Mouse (Mus musculus) liver, embryonic 11.5 days (tissue): ENCODE results near the gene Ubl5. TPM values are rescaled to one million over a fixed set of nuclear protein-coding genes. Genes with fewer than 3 reads are reported as not detected.

ENCODE experiments used
- ATAC-seq: fragments of 200-750 bp; cut with Nextera tagmentation; replicated peaks from 2 replicates; pipeline ENCODE4 v1.8.0; 2017; ENCODE audit warnings: moderate number of reproducible peaks, mild to moderate bottlenecking, moderate TSS enrichment, moderate library complexity; ENCODE audit not compliant: low FRiP score
- DNase-seq: peaks from one replicate; pipeline ENCODE4 v3.0.0-alpha.2; 2017; ENCODE audit warnings: low spot score
- H3K27ac ChIP-seq: fragments of 300-500 bp; sonication (generic); 2 replicates; pipeline ENCODE4 v1.5.1; 2014; ENCODE audit warnings: mild to moderate bottlenecking, low read depth, low read length, control low read depth
- H3K27me3 ChIP-seq: fragments of 300-500 bp; sonication (generic); replicated peaks from 2 replicates; pipeline ENCODE4 v1.6.1; 2014; ENCODE audit warnings: low read length, mixed read lengths; ENCODE audit not compliant: control insufficient read depth, insufficient read depth
- H3K36me3 ChIP-seq: fragments of 300-500 bp; sonication (generic); 2 replicates; pipeline ENCODE4 v1.6.1; 2014; ENCODE audit warnings: mild to moderate bottlenecking, low read length, moderate library complexity, mixed read lengths; ENCODE audit not compliant: control insufficient read depth, insufficient read depth
- H3K4me1 ChIP-seq: fragments of 300-500 bp; sonication (generic); replicated peaks from 2 replicates; pipeline ENCODE4 v1.6.1; 2014; ENCODE audit warnings: low read length, mixed read lengths; ENCODE audit not compliant: control insufficient read depth, insufficient read depth
- H3K4me2 ChIP-seq: fragments of 300-500 bp; sonication (generic); 2 replicates; pipeline ENCODE4 v1.6.1; 2014; ENCODE audit warnings: mild to moderate bottlenecking, control low read depth, moderate library complexity
- H3K4me3 ChIP-seq: fragments of 300-500 bp; sonication (generic); 2 replicates; pipeline ENCODE4 v1.5.1; 2014; ENCODE audit warnings: low read depth, low read length, control low read depth
- H3K9ac ChIP-seq: fragments of 300-500 bp; sonication (generic); 2 replicates; pipeline ENCODE4 v1.6.1; 2014; ENCODE audit warnings: low read depth, low read length, control low read depth
- H3K9me3 ChIP-seq: fragments of 300-500 bp; sonication (generic); 2 replicates; pipeline ENCODE4 v1.6.1; 2016; ENCODE audit warnings: low read length, inconsistent platforms, mixed read lengths; ENCODE audit not compliant: control insufficient read depth
- WGBS: fragments of 180-500 bp; shearing (Covaris S2); extraction: QIAGEN DNeasy Blood & Tissue Kit; methylation state at CpG from one replicate; pipeline ENCODE4 v1.1.7; 2014; 5-methylcytosine and 5-hydroxymethylcytosine counted together
- polyA plus RNA-seq: library from polyadenylated mRNA; unstranded; fragments of >200 nt; fragmentation: Nextera tagmentation; extraction: Ambion mirVana; gene quantifications from 2 replicates; pipeline ENCODE4 v1.2.1, GENCODE M21; 2014

Ubl5 gene
- polyA plus RNA-seq, 1 experiment from 2014 or later = 349 TPM

DNA sequence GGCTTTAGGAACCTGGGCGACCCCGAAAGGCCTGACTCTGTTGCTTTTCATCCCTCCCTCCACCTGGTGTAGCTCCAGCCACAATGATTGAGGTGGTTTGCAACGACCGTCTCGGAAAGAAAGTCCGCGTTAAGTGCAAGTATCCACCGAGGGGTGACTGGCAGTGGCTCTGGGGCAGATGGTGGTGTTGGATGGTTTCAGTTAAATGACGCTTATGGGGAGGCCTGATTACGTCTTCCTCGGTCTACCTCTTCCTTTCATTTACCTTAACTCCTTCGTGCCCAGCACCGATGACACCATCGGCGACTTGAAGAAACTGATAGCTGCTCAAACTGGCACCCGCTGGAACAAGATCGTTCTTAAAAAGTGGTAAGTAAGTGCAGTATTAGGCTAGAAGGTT is 2.4 kb downstream of the Ubl5 start:
- Histone ChIP-seq H3K4me2 (peak overlapping the region; percentile 79), H3K27ac (peak overlapping the region; percentile 82), H3K4me1 (peaks cover 9% of the 10 kb centered on the region), H3K9me3 (no peaks in the 10 kb centered on the region), H3K36me3 (peaks cover 7% of the 10 kb centered on the region; the same call in 1 of the 2 replicates), H3K9ac (peak overlapping the region; percentile 86), H3K4me3 (peak overlapping the region; percentile 96), H3K27me3 (no peaks in the 10 kb centered on the region)
- 4% methylated on average over 17 of the region's 17 CpGs for WGBS
- DNase-seq = peak; percentile 52
- ATAC-seq = no peak

DNA sequence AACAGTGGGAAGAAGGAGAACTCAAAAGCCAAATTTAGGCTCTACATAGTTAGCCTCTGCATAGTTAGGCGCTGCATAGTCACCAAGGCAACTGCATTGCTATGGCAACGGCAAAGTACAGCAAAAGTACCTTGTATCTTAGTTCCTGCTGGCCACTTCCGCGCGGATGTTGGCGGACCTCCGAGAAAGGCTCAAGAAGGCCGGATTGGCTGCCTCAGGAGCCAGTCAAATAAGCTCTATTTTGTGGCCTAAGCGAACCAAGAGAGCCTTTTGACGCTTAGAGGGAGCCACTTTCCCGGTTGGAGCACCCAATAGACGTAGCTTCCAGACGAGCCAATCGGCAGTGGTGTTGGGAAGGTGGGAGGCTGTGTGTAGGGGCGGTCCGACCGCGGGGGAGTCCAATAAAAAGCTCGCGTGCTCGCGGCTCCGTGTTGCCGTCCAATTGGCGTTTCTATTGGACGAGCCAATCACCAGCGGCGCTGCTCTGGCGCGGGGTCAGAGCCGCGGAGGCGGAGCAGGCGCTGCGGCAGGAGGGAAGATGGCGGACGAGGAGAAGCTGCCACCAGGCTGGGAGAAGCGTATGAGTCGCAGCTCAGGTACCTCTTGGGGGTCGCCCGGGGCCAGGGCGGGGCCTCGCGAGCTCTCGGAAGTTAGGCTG is 9.1 kb downstream of the Ubl5 start, which contains the start of gene Pin1:
Pin1 (plus strand) TSS at position 494 of the 658 bp plus-strand sequence.
- peaks cover 25% of the 10 kb centered on the region for H3K36me3 ChIP-seq
- H3K27ac ChIP-seq = peak within 1 kb of the TSS; percentile 53; the same call in 1 of the 2 replicates
- H3K4me3 ChIP-seq = peak within 1 kb of the TSS; percentile 94
- H3K4me2 ChIP-seq = peak within 1 kb of the TSS; percentile 86
- DNase-seq = peak; percentile 95
- H3K27me3 ChIP-seq = no peaks in the 10 kb centered on the region
- peak; percentile 98 for ATAC-seq
- WGBS = 0% methylated on average over 45 of the region's 45 CpGs
- H3K4me1 ChIP-seq = peaks cover 17% of the 10 kb centered on the region
- H3K9me3 ChIP-seq = no peaks in the 10 kb centered on the region
- peak within 1 kb of the TSS; percentile 91 for H3K9ac ChIP-seq

DNA sequence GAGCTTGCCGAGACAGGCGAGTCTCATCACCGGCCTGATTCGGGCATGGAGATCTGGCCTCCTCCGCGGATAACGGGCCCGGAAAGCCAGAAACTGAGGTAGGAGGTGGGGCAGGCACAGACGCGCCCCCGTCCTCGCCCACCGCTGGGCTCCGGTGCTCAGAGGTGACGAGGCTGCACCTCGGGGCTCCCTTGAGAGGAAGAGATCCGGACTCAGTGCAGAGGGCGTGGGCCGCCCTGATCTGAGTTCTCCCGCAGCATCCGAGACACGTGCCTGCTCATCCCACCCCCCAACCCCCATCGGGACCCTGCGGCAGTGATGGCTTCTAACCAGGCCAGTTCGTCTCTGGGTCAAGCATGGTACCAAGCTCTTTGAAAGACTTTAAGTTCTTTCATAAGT is 9.6 kb downstream of the Ubl5 start:
- under 1% methylated on average over 25 of the region's 25 CpGs for WGBS
- Histone ChIP-seq H3K9ac (peak overlapping the region; percentile 91), H3K9me3 (no peaks in the 10 kb centered on the region), H3K4me2 (peak overlapping the region; percentile 72), H3K27me3 (no peaks in the 10 kb centered on the region), H3K36me3 (peaks cover 30% of the 10 kb centered on the region), H3K4me3 (peak overlapping the region; percentile 94), H3K27ac (no peak overlapping the region), H3K4me1 (peaks cover 17% of the 10 kb centered on the region)
- ATAC-seq (peak; percentile 11), DNase-seq (no peak)

DNA sequence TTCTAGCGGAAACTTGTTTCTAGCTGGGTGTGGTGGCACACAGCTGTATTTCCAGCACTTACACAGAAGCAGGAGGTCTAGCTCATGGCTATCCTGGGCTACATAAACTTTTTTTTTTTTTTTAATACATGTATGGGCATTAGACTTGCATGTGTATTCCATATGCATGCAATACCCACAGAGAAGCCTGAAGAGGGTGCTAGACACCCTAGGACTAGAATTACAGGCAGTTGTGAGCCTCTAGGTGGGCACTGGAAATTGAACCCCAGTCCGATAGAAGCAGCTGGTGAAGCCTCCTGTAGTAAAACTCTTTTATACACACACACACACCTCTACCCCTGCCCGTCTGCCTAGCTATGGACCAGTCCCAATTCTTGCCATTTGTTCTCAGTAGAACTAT is 11.2 kb downstream of the Ubl5 start:
- peaks cover 39% of the 10 kb centered on the region for H3K36me3 ChIP-seq
- no peak for DNase-seq

DNA sequence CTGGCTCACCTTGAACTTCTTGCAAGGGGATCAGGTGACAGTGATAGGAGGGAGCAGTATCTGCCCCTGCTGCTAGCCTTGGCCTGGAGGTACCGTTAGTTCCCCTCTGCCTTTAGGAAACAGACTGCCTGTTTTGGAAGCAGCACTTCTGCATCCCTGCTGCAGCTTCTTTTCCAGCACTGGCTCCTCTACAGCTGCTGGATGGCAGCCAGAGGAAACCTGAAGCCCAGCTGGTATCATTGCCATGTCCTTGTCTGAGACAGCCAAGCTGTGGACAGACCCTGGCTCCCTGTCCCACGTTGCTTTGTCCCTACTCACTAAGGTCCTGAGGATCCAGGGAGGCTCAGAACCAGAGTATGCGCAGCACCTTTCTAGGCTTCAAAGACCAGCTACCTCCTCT is 14.9 kb downstream of the Ubl5 start:
- ATAC-seq = no peak
- WGBS = 96% methylated on average over 3 of the region's 3 CpGs

More for the DNA sequence above, 11.2 kb downstream of the Ubl5 start:
- Histone ChIP-seq H3K4me1 (peaks cover 17% of the 10 kb centered on the region), H3K9me3 (no peaks in the 10 kb centered on the region), H3K9ac (no peak overlapping the region), H3K27me3 (no peaks in the 10 kb centered on the region), H3K4me3 (peak overlapping the region; percentile 94), H3K4me2 (peak overlapping the region; percentile 72), H3K27ac (no peak overlapping the region)
- ATAC-seq = no peak
- WGBS = 89% methylated on average over 3 of the region's 3 CpGs

DNA sequence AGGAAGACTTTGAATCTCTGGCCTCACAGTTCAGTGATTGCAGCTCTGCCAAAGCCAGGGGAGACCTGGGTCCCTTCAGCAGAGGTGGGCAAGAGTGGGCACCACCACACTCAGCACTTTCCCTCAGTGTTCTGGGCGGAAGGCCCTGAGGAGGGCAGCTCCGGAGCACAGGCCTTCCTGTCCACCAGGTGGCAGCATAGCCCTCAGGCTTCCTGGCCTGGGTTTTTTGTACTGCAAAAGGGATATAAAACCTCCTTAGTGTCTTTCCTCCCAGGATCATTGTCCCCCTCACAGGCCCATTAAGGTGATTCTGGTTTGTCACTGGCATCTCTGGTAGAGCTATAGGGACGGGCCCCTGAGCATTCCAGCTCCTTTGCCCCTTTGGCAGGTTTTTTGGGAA is 19.6 kb downstream of the Ubl5 start:
- Histone ChIP-seq H3K27ac (no peak overlapping the region), H3K9ac (no peak overlapping the region), H3K4me1 (peaks cover 11% of the 10 kb centered on the region), H3K9me3 (no peaks in the 10 kb centered on the region), H3K36me3 (peaks cover 59% of the 10 kb centered on the region), H3K4me2 (no peak overlapping the region), H3K27me3 (no peaks in the 10 kb centered on the region), H3K4me3 (no peak overlapping the region)
- 61% methylated on average over 3 of the region's 3 CpGs for WGBS
- DNase-seq (no peak), ATAC-seq (no peak)

More for the DNA sequence above, 14.9 kb downstream of the Ubl5 start:
- H3K9ac ChIP-seq = no peak overlapping the region
- H3K36me3 ChIP-seq = peaks cover 64% of the 10 kb centered on the region
- peaks cover 6% of the 10 kb centered on the region for H3K4me1 ChIP-seq
- no peaks in the 10 kb centered on the region for H3K27me3 ChIP-seq
- DNase-seq = no peak
- no peak overlapping the region for H3K4me2 ChIP-seq
- H3K4me3 ChIP-seq = no peak overlapping the region
- H3K9me3 ChIP-seq = no peaks in the 10 kb centered on the region
- no peak overlapping the region for H3K27ac ChIP-seq

DNA sequence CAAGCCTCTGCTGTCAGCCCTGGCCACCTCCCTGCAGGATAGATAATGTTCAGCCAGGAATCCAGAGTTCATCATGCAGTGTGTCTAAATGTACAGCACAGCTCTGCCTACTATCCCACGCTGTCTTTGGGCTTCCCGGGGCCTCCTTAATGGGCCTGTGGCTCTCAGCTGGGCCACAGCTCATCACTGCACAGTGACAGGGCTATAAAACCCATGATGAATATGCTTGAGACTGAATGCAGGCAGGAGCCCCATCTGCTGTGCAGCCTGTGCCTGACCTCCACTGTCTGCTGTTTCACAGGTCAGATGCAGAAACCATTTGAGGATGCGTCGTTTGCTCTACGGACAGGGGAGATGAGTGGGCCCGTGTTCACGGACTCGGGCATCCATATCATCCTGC is 20.2 kb downstream of the Ubl5 start:
- H3K9me3 ChIP-seq = no peaks in the 10 kb centered on the region
- no peak for DNase-seq
- H3K27ac ChIP-seq = no peak overlapping the region
- 93% methylated on average over 8 of the region's 8 CpGs for WGBS
- H3K36me3 ChIP-seq = peaks cover 54% of the 10 kb centered on the region
- H3K4me2 ChIP-seq = no peak overlapping the region
- no peak for ATAC-seq
- no peak overlapping the region for H3K9ac ChIP-seq
- H3K4me1 ChIP-seq = peaks cover 11% of the 10 kb centered on the region
- H3K4me3 ChIP-seq = no peak overlapping the region
- no peaks in the 10 kb centered on the region for H3K27me3 ChIP-seq

DNA sequence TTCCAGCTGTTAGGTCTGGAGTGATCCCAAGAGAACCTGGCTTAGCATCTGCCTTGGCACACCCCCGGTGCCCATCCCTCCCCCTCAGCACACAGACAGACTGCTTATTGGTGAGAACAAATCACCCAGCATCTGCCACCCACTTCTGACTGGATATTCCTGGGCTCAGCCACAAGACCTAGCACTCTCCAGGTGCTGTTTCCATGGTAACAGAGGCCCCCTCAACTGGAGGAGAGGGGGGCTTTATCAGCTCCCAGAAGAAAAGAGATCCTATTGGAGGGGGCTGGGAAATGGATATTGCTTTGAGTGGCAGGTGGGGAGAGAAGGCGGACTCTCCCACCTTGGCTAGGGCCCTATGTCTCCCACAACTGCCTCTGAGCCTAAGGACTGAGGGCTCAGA is 21.3 kb downstream of the Ubl5 start:
- WGBS = 91% methylated on average over 2 of the region's 2 CpGs

DNA sequence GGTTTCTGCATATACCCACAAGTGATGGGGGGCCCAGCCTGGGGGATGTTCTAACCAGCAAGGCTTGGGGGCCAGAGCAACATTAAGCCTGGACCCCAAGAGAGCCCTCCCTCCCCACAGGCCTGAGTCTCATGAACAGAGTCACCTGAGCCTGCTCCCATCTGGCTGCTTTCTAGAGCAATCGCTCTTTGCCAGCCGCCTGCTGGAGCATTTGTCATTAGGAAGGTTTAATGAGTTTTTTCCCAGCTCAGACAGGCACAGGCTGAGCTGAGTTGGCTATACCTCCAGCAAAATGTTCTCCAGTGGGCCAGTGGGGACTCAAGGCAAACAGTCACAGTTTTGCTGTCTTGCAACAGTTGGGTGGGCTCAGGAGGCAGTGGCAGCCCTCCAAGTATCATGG is 21.7 kb downstream of the Ubl5 start:
- no peak overlapping the region for H3K4me2 ChIP-seq
- ATAC-seq (no peak), DNase-seq (no peak)
- no peak overlapping the region for H3K9ac ChIP-seq
- H3K27me3 ChIP-seq = no peaks in the 10 kb centered on the region
- H3K4me1 ChIP-seq = peaks cover 11% of the 10 kb centered on the region
- no peaks in the 10 kb centered on the region for H3K9me3 ChIP-seq
- no peak overlapping the region for H3K27ac ChIP-seq
- peaks cover 44% of the 10 kb centered on the region for H3K36me3 ChIP-seq
- WGBS = 79% methylated on average over 2 of the region's 2 CpGs
- no peak overlapping the region for H3K4me3 ChIP-seq

More for the DNA sequence above, 21.3 kb downstream of the Ubl5 start:
- no peaks in the 10 kb centered on the region for H3K9me3 ChIP-seq
- no peak overlapping the region for H3K4me2 ChIP-seq
- no peak for DNase-seq
- no peak overlapping the region for H3K9ac ChIP-seq
- no peak for ATAC-seq
- H3K4me1 ChIP-seq = peaks cover 11% of the 10 kb centered on the region
- H3K36me3 ChIP-seq = peaks cover 47% of the 10 kb centered on the region
- H3K4me3 ChIP-seq = no peak overlapping the region
- H3K27me3 ChIP-seq = no peaks in the 10 kb centered on the region
- H3K27ac ChIP-seq = no peak overlapping the region
